Mouse (Mus musculus) cortical plate, adult 2 months (tissue): ENCODE data around the gene Ankrd13a. TPM values are rescaled to one million over a fixed set of nuclear protein-coding genes. Genes with fewer than 3 reads are reported as not detected.
"Not testable (repeated sequence)": the region's sequence is repeated elsewhere in the genome, so short reads cannot be mapped to it uniquely, and the experiment has no call there.

ENCODE experiments used
- H3K27ac ChIP-seq: fragments of 200-500 bp; 2 replicates; pipeline ENCODE4 v1.5.1; 2012; ENCODE audit warnings: low read length, control low read depth, inconsistent platforms; ENCODE audit not compliant: insufficient read depth
- H3K4me1 ChIP-seq: fragments of 200-500 bp; 2 replicates; pipeline ENCODE4 v1.6.1; 2011; ENCODE audit warnings: low read length; ENCODE audit not compliant: control insufficient read depth, insufficient read depth
- H3K4me3 ChIP-seq: fragments of 200-500 bp; 2 replicates; pipeline ENCODE4 v1.5.1; 2011; ENCODE audit warnings: mild to moderate bottlenecking, low read length, control low read depth; ENCODE audit not compliant: insufficient read depth
- CTCF ChIP-seq: fragments of 200-500 bp; IDR thresholded peaks from 2 replicates; pipeline ENCODE4 v1.5.1; 2011; ENCODE audit warnings: mild to moderate bottlenecking, control low read depth, low read length; ENCODE audit not compliant: insufficient read depth; ENCODE audit errors: extremely low read depth
- POLR2A ChIP-seq: fragments of 200-500 bp; IDR thresholded peaks from 2 replicates; pipeline ENCODE4 v1.6.1; 2011; ENCODE audit warnings: mild to moderate bottlenecking, low read length, control low read depth; ENCODE audit not compliant: insufficient read depth; ENCODE audit errors: extremely low read depth
- polyA plus RNA-seq: library from polyadenylated mRNA; depleted of rRNA; stranded (reverse); fragments of >200 nt; gene quantifications from 2 replicates; pipeline ENCODE4 v1.2.3, GENCODE M21; 2012

The Ankrd13a gene
- polyA plus RNA-seq, 1 experiment, result 38.5 TPM

DNA sequence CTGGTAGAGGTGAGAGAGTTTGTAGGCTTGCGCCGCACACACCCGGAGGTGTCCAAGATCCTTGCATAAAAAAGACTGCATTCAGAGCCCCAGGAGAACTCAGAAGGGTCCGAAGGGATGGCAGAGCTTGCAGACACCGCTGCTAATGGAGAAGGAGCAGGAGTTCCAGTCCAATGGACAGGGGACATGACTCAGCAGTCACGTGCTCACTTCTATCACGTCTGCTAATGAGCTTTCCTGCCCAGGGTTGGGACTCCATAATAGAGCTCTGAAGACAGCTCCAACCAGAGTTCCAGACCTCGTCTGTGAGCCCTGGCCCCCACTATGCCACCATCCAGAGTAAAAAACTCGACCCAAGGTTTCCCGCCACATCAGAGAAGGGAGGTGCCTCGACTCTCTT lies 43.6 kb downstream of the Ankrd13a start:
- H3K27ac ChIP-seq, result no peak overlapping the region
- no peak overlapping the region for H3K4me3 ChIP-seq
- no peak for TF ChIP-seq POLR2A
- no peak for TF ChIP-seq CTCF
- no peaks in the 10 kb centered on the region for H3K4me1 ChIP-seq

GRCm38 (mm10) chr5:114822796-114823688 lies 48.6 kb downstream of the Ankrd13a start, which contains the start of gene 1500011B03Rik:
Gene 1500011B03Rik (minus strand): TSS chr5:114823468.
- peak within 1 kb of the TSS; percentile 68 for H3K4me3 ChIP-seq
- peak; percentile 79; the same call in 1 of the 2 replicates for TF ChIP-seq POLR2A
- TF ChIP-seq CTCF, result no peak
- H3K4me1 ChIP-seq, result no peaks in the 10 kb centered on the region
- H3K27ac ChIP-seq, result no peak within 1 kb of the TSS

DNA sequence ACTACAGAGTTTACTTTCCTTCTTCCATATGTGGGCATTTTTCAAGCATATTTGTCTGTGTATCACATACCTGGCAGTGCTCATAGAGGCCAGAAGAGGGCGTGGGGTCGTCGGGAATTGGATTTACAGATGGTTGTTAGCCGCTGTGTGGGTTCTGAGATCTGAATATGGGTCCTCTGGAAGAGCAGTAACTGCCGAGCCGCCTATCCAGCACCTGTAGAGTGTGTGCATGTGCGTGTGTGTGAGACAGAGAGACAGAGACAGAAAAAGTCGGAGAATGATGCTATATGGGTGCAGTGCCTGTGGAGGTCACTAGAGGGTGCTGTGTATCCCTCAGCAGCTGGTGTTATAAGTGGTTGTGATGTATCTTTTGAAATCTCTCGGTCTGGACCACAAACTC lies 49.7 kb downstream of the Ankrd13a start:
- H3K4me3 ChIP-seq, result no peak overlapping the region
- no peak overlapping the region for H3K27ac ChIP-seq
- no peaks in the 10 kb centered on the region for H3K4me1 ChIP-seq
- TF ChIP-seq CTCF (peak; percentile 74), POLR2A (no peak)

- no peak overlapping the region for H3K27ac ChIP-seq
- H3K4me3 ChIP-seq, result peak overlapping the region; percentile 17
- TF ChIP-seq POLR2A (no peak), CTCF (no peak)
- no peaks in the 10 kb centered on the region for H3K4me1 ChIP-seq
Observed at GRCm38 (mm10) chr5:114825978-114826691, 51.7 kb downstream of the Ankrd13a start.

GRCm38 (mm10) chr5:114827427-114827826 lies 53.0 kb downstream of the Ankrd13a start:
- no peak overlapping the region for H3K27ac ChIP-seq
- no peaks in the 10 kb centered on the region for H3K4me1 ChIP-seq
- H3K4me3 ChIP-seq, result no peak overlapping the region
- TF ChIP-seq CTCF (no peak), POLR2A (no peak)

- Histone ChIP-seq H3K4me1 (no peaks in the 10 kb centered on the region), H3K4me3 (no peak overlapping the region), H3K27ac (no peak overlapping the region)
- TF ChIP-seq POLR2A, result no peak
- TF ChIP-seq CTCF, result no peak
Observed at GRCm38 (mm10) chr5:114829740-114830139, 55.3 kb downstream of the Ankrd13a start.

GRCm38 (mm10) chr5:114836886-114837285 lies 62.4 kb downstream of the Ankrd13a start:
- Histone ChIP-seq H3K4me3 (no peak overlapping the region), H3K27ac (no peak overlapping the region)
- no peak for TF ChIP-seq POLR2A
- TF ChIP-seq CTCF, result no peak

GRCm38 (mm10) chr5:114840481-114840880 lies 66.0 kb downstream of the Ankrd13a start:
- not testable (repeated sequence) for H3K4me3 ChIP-seq, H3K27ac ChIP-seq, H3K4me1 ChIP-seq

More at GRCm38 (mm10) chr5:114836886-114837285, 62.4 kb downstream of the Ankrd13a start:
- no peaks in the 10 kb centered on the region for H3K4me1 ChIP-seq

DNA sequence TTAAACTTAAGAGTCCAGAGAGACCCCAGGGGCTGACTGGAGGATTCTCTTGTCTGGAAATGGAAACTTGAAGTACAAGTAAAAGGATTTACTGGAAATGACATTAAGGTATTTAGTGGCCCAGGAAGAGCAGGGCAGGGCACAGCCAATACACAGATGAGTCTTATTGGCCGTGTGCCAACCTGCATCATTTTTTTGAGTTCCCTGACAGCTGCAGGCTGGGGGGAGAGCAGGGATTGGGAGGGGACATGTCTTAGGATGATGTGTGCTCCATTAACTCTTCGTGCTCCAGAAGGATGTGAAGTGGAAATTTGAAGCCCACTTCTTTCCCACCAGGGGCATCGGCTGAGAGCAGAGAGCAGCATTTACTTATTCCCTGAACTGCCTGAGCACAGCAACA lies 67.7 kb downstream of the Ankrd13a start:
- H3K4me3 ChIP-seq, H3K4me1 ChIP-seq, H3K27ac ChIP-seq: not testable (repeated sequence)

DNA sequence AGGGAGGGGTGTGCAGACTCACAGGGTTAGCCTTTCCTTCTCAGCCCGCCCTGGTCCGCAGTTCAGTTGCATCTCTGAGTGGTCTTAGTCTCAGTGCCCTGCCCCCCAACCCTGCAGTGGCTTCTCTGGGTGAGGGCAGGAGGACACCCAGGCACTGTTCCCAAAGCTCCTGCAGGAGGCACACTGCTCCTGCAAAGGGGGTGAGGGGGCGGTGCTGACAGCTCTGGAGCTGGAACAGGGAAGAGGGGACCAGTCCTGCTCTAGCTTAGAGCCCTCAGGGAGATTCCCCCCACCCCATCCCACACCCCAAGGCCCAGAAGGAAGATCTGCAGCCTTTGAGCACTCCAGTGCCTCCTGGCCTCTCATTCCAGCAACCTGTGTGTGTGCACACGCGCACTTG lies 68.2 kb downstream of the Ankrd13a start:
- Histone ChIP-seq H3K4me1 (no peaks in the 10 kb centered on the region), H3K27ac (no peak overlapping the region), H3K4me3 (no peak overlapping the region)
- TF ChIP-seq CTCF, result no peak

- H3K4me3 ChIP-seq, H3K4me1 ChIP-seq: not testable (repeated sequence)
Observed at GRCm38 (mm10) chr5:114844371-114844770, 69.9 kb downstream of the Ankrd13a start.

More at GRCm38 (mm10) chr5:114844371-114844770, 69.9 kb downstream of the Ankrd13a start:
- not testable (repeated sequence) for H3K27ac ChIP-seq
